Mouse (Mus musculus) E14TG2a.4 (cell line): ENCODE data around the gene Dusp14.

Experiments
- CTCF ChIP-seq: conservative IDR thresholded peaks from 2 replicates; pipeline ENCODE4 v1.5.1; 2014; ENCODE audit warnings: low read length
- NANOG ChIP-seq: IDR thresholded peaks from 2 replicates; pipeline ENCODE4 v1.6.1; 2014; ENCODE audit warnings: borderline replicate concordance, low read length, mixed read lengths
- POU5F1 ChIP-seq: IDR thresholded peaks from 2 replicates; pipeline ENCODE4 v1.6.1; 2014; ENCODE audit warnings: low read length, borderline replicate concordance

- no peak for TF ChIP-seq CTCF
- TF ChIP-seq NANOG = no peak
- TF ChIP-seq POU5F1 = no peak
Measured at GRCm38 (mm10) chr11:84067720-84068190, 1.3 kb downstream of the Dusp14 start.
